Mouse (Mus musculus): ENCODE results near the gene Slc12a9.

DNA sequence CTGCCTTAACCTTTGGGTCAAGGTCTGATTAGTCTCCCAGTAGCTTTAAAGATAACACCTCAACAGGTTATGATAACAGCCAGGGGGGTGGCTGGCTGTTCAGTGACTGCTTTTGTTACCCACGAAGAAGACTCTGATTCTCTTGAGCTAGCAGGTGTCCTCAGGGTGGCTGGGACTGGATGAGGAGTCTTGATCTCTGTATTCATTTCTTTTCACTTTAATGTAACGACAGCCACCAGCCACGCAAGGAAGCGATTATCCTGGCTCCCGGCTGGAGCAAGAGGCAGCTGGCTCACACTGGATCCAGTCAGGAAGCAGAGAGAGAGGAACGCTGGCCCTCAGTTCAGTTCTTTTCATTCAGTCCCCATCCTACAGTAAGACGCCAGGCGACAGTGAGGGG, 3.8 kb upstream of the Slc12a9 start:
- no peak for TF ChIP-seq CTCF (conservative IDR thresholded peaks at IDR 0.05 in 1 of 2, IDR thresholded peaks at IDR 0.05 in 1 of 2; ENCODE audit: low read depth in 2 of 2, low read length in 2 of 2)
- no peak for TF ChIP-seq CHD2 (IDR thresholded peaks at IDR 0.05; ENCODE audit: low read length)
- no peak for TF ChIP-seq HCFC1 (IDR thresholded peaks at IDR 0.05; ENCODE audit: low read depth, low read length)
- TF ChIP-seq SMC3 (IDR thresholded peaks at IDR 0.05; ENCODE audit: low read depth, low read length) = no peak
- TF ChIP-seq GABPA (IDR thresholded peaks at IDR 0.05; ENCODE audit: insufficient replicate concordance, low read depth, low read length) = no peak
- TF ChIP-seq USF1 (IDR thresholded peaks at IDR 0.05; ENCODE audit: low read depth, low read length) = no peak
- TF ChIP-seq EP300 (IDR thresholded peaks at IDR 0.05; ENCODE audit: low read length) = no peak
- TF ChIP-seq ZNF384 (IDR thresholded peaks at IDR 0.05; ENCODE audit: low read depth, low read length) = no peak
- TF ChIP-seq JUND (conservative IDR thresholded peaks at IDR 0.05; ENCODE audit: low read depth, low read length) = no peak
- TF ChIP-seq MAFK (IDR thresholded peaks at IDR 0.05; ENCODE audit: insufficient replicate concordance, low read length) = no peak
- no peak for TF ChIP-seq POLR2A (IDR thresholded peaks at IDR 0.05; ENCODE audit: low read depth, low read length)
- no peak for TF ChIP-seq MAZ (IDR thresholded peaks at IDR 0.05; ENCODE audit: low read depth, low read length)
- TF ChIP-seq CHD1 (IDR thresholded peaks at IDR 0.05; ENCODE audit: low read depth, low read length) = no peak
- TF ChIP-seq POLR2AphosphoS2 (IDR thresholded peaks at IDR 0.05; ENCODE audit: low read depth, low read length) = no peak
